Mouse (Mus musculus) MEL (cell line): ENCODE data around the gene S100a16.
A peak's percentile ranks its signal among the peaks of the same experiment; 100 is the strongest.

ENCODE experiments used
- CTCF ChIP-seq, 3 experiments: IDR thresholded peaks in 2 of 3; conservative IDR thresholded peaks in 1 of 3; 2 replicates each; pipeline ENCODE4 v1.5.1; 2011 to 2012; ENCODE audit warnings: low read length in 3 of 3, low read depth in 2 of 3, mild to moderate bottlenecking in 2 of 3, improper control_type of control experiment in 1 of 3, inconsistent platforms in 1 of 3, mixed read lengths in 1 of 3, moderate library complexity in 1 of 3; ENCODE audit not compliant: control insufficient read depth in 1 of 3, insufficient read depth in 1 of 3, poor library complexity in 1 of 3, severe bottlenecking in 1 of 3
- MAFK ChIP-seq: IDR thresholded peaks from 2 replicates; pipeline ENCODE4 v1.6.1; 2011; ENCODE audit warnings: low read depth, mild to moderate bottlenecking, low read length, improper control_type of control experiment, borderline replicate concordance
- POLR2AphosphoS2 ChIP-seq: IDR thresholded peaks from 2 replicates; pipeline ENCODE4 v1.6.1; 2011; ENCODE audit warnings: low read length, improper control_type of control experiment
- RAD21 ChIP-seq: IDR thresholded peaks from 2 replicates; pipeline ENCODE4 v1.6.1; 2011; ENCODE audit warnings: mild to moderate bottlenecking, low read depth, low read length, improper control_type of control experiment
- SIN3A ChIP-seq: IDR thresholded peaks from 2 replicates; pipeline ENCODE4 v1.6.1; 2012; ENCODE audit warnings: low read length, improper control_type of control experiment, inconsistent platforms

GRCm38 (mm10) chr3:90497597-90497996 is 39.5 kb upstream of the S100a16 start:
- TF ChIP-seq CTCF (IDR thresholded peaks at IDR 0.05 in 2 of 3, conservative IDR thresholded peaks at IDR 0.05 in 1 of 3; ENCODE audit: control insufficient read depth in 1 of 3, insufficient read depth in 1 of 3, low read depth in 2 of 3, low read length in 3 of 3, poor library complexity in 1 of 3, severe bottlenecking in 1 of 3) = no peak
- TF ChIP-seq POLR2AphosphoS2 = 0 out of 2 replicates have a peak, but pooled peaks have one; percentile 10
- no peak for TF ChIP-seq SIN3A
- TF ChIP-seq RAD21 = no peak
- TF ChIP-seq MAFK = no peak
